Mouse (Mus musculus) G1E (cell line): ENCODE results near the gene Ccl3.

Experiments used
- CTCF ChIP-seq: IDR thresholded peaks from 2 replicates; pipeline ENCODE4 v1.5.1; 2012; ENCODE audit warnings: low read depth, low read length, inconsistent platforms, mixed read lengths
- GATA1 ChIP-seq: IDR thresholded peaks from 2 replicates; pipeline ENCODE4 v1.6.1; 2012; ENCODE audit warnings: borderline replicate concordance, low read length, inconsistent platforms, mixed read lengths
- POLR2AphosphoS5 ChIP-seq: IDR thresholded peaks from 2 replicates; pipeline ENCODE4 v1.6.1; 2012; ENCODE audit warnings: low read depth, low read length, inconsistent platforms; ENCODE audit not compliant: insufficient replicate concordance
- TAL1 ChIP-seq: conservative IDR thresholded peaks from 2 replicates; pipeline ENCODE4 v1.6.1; 2012; ENCODE audit warnings: low read depth, low read length, inconsistent platforms, mixed read lengths

DNA sequence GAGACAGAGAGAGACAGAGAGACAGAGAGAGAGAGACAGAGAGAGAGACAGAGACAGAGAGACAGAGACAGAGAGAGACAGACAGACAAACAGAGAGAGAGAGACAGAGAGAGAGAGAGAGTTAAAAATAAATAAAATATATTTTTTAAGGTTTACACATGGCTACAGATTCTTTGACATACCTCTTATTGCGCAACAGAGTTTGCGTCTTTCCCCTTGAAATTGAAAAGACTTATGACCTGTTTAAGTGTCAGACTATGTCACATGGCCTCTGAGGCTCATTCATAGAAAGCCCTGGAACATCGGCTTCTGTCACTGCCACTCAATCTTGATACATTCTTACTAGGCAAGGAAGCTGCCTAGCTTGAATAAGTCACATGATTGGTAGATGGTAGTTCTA, 45.8 kb downstream of the Ccl3 start:
- no peak for TF ChIP-seq TAL1
- no peak for TF ChIP-seq CTCF
- TF ChIP-seq GATA1, result no peak
- TF ChIP-seq POLR2AphosphoS5, result no peak
